Mouse (Mus musculus) thymus, adult 2 months (tissue): ENCODE results near the gene Traf4.

Source experiments
- CTCF ChIP-seq: fragments of 200-500 bp; IDR thresholded peaks from 2 replicates; pipeline ENCODE4 v1.5.1; 2012; ENCODE audit warnings: mild to moderate bottlenecking, control low read depth, low read length, moderate library complexity, borderline replicate concordance; ENCODE audit not compliant: control insufficient read depth, poor library complexity, insufficient read depth; ENCODE audit errors: extremely low read depth
- POLR2A ChIP-seq: fragments of 200-500 bp; IDR thresholded peaks from 2 replicates; pipeline ENCODE4 v1.6.1; 2012; ENCODE audit warnings: mild to moderate bottlenecking, low read length, control low read depth, moderate library complexity; ENCODE audit not compliant: control insufficient read depth, poor library complexity, insufficient read depth; ENCODE audit errors: extremely low read depth

DNA sequence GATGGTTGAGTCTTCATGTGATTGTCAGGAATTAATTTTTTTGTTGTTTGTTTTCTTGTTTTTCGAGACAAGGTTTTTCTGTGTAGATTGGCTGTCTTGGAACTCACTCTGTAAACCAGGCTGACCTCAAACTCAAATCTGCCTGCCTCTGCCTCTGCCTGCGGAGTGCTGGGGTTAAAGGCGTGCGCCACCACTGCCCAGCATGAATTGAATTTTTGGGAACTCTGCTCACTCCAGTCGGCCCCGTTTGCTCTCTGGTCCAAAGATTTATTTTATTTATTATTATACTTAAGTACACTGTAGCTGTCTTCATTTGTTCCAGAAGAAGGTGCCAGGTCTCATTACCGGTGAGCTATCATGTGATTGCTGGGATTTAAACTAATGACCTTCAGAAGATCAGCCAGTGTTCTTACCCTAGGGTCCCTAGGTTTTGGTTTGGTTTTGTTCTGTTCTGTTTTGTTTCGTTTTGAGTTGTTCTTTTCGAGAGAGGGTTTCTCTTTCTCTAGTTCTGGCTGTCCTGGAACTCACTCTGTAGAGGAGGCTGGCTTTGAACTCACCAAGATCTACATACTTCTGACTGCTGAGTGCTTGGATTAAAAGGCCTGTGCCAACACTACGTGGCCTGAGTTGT is 18.6 kb upstream of the Traf4 start:
- TF ChIP-seq POLR2A (no peak), CTCF (no peak)
